Mouse (Mus musculus) cortical plate, adult 2 months (tissue): ENCODE results near the gene BC034090.

ENCODE experiments used
- CTCF ChIP-seq: fragments of 200-500 bp; IDR thresholded peaks from 2 replicates; pipeline ENCODE4 v1.5.1; 2011; ENCODE audit warnings: mild to moderate bottlenecking, control low read depth, low read length; ENCODE audit not compliant: insufficient read depth; ENCODE audit errors: extremely low read depth
- POLR2A ChIP-seq: fragments of 200-500 bp; IDR thresholded peaks from 2 replicates; pipeline ENCODE4 v1.6.1; 2011; ENCODE audit warnings: mild to moderate bottlenecking, low read length, control low read depth; ENCODE audit not compliant: insufficient read depth; ENCODE audit errors: extremely low read depth

DNA sequence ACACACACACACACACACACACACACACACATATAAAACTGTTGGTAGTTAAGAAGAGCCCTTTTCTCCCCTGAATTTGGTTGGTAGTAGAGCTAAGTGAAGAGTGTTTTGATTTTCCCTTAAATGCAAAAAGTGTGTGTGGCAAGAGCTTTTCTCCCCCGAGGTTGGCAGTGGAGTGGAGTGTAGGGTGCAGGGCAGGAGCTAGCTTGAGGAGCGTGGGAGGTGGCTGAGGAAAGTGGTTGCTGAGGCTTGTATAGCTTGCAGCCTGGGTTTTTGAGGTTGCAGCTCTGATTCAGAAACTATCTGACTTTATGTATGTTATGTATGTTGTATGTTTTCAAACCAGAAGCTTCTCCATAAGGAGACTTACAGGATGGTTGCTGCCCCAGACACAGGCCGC is 76.8 kb downstream of the BC034090 start:
- TF ChIP-seq CTCF = no peak
- no peak for TF ChIP-seq POLR2A
